Mouse (Mus musculus) kidney, adult 18-20 months (tissue): ENCODE data around the gene Mien1.

Experiments used
- DNase-seq: peaks from one replicate; pipeline ENCODE4 v3.0.0; 2021

The Mien1 gene

GRCm38 (mm10) chr11:98438331-98439158 lies at the start of gene Mien1:
Gene Mien1 (minus strand): TSS chr11:98438991.
- DNase-seq: peak; percentile 99

- DNase-seq: no peak
Observed at GRCm38 (mm10) chr11:98487526-98488040, 48.8 kb upstream of the Mien1 start.

- no peak for DNase-seq
Observed at GRCm38 (mm10) chr11:98485749-98486148, 47.0 kb upstream of the Mien1 start.

GRCm38 (mm10) chr11:98482067-98482466 lies 43.3 kb upstream of the Mien1 start:
- no peak for DNase-seq

GRCm38 (mm10) chr11:98481231-98481630 lies 42.4 kb upstream of the Mien1 start:
- no peak for DNase-seq

GRCm38 (mm10) chr11:98479940-98480497 lies 41.2 kb upstream of the Mien1 start:
- no peak for DNase-seq

GRCm38 (mm10) chr11:98479026-98479939 lies 40.5 kb upstream of the Mien1 start:
- no peak for DNase-seq

GRCm38 (mm10) chr11:98477011-98477701 lies 38.4 kb upstream of the Mien1 start:
- DNase-seq: no peak

GRCm38 (mm10) chr11:98476434-98476807 lies 37.6 kb upstream of the Mien1 start:
- DNase-seq: no peak

GRCm38 (mm10) chr11:98475630-98476433 lies 37.0 kb upstream of the Mien1 start:
- no peak for DNase-seq

GRCm38 (mm10) chr11:98474967-98475366 lies 36.2 kb upstream of the Mien1 start:
- no peak for DNase-seq

- DNase-seq: no peak
Observed at GRCm38 (mm10) chr11:98473916-98474479, 35.2 kb upstream of the Mien1 start.

GRCm38 (mm10) chr11:98472696-98473095 lies 33.9 kb upstream of the Mien1 start:
- DNase-seq: no peak

GRCm38 (mm10) chr11:98470795-98471194 lies 32.0 kb upstream of the Mien1 start:
- DNase-seq: no peak

- no peak for DNase-seq
Observed at GRCm38 (mm10) chr11:98469761-98470714, 31.2 kb upstream of the Mien1 start.

GRCm38 (mm10) chr11:98464516-98464915 lies 25.7 kb upstream of the Mien1 start:
- no peak for DNase-seq

GRCm38 (mm10) chr11:98463911-98464310 lies 25.1 kb upstream of the Mien1 start:
- no peak for DNase-seq

- no peak for DNase-seq
Observed at GRCm38 (mm10) chr11:98462255-98462654, 23.5 kb upstream of the Mien1 start.

- DNase-seq: no peak
Observed at GRCm38 (mm10) chr11:98461109-98461720, 22.4 kb upstream of the Mien1 start.

GRCm38 (mm10) chr11:98459860-98460259 lies 21.1 kb upstream of the Mien1 start:
- DNase-seq: no peak
